Mouse (Mus musculus): ENCODE data around the gene Fbxl5.

The Fbxl5 gene

GRCm38 (mm10) chr5:43781977-43782930 lies 39.2 kb downstream of the Fbxl5 start:
- in situ Hi-C loops (cut with MseI, MboI), result no loop called here

GRCm38 (mm10) chr5:43781423-43781976 lies 39.9 kb downstream of the Fbxl5 start:
- in situ Hi-C loops (cut with MseI, MboI), result no loop called here

GRCm38 (mm10) chr5:43778583-43778982 lies 42.9 kb downstream of the Fbxl5 start:
- in situ Hi-C loops (cut with MseI, MboI), result no loop called here

GRCm38 (mm10) chr5:43776993-43777392 lies 44.4 kb downstream of the Fbxl5 start:
- in situ Hi-C loops (cut with MseI, MboI), result no loop called here

GRCm38 (mm10) chr5:43776407-43776806 lies 45.0 kb downstream of the Fbxl5 start:
- in situ Hi-C loops (cut with MseI, MboI), result no loop called here

GRCm38 (mm10) chr5:43771555-43771954 lies 49.9 kb downstream of the Fbxl5 start:
- in situ Hi-C loops (cut with MseI, MboI), result no loop called here

- in situ Hi-C loops (cut with MseI, MboI), result no loop called here
These were observed 50.7 kb downstream of the Fbxl5 start for GRCm38 (mm10) chr5:43770618-43771354.

GRCm38 (mm10) chr5:43749092-43749491 lies 72.3 kb downstream of the Fbxl5 start:
- in situ Hi-C loops (cut with MseI, MboI), result no loop called here

- in situ Hi-C loops (cut with MseI, MboI), result no loop called here
These were observed 73.4 kb downstream of the Fbxl5 start for GRCm38 (mm10) chr5:43748039-43748438.

- in situ Hi-C loops (cut with MseI, MboI), result no loop called here
These were observed 76.3 kb downstream of the Fbxl5 start for GRCm38 (mm10) chr5:43745156-43745555.

GRCm38 (mm10) chr5:43744187-43744586 lies 77.3 kb downstream of the Fbxl5 start:
- in situ Hi-C loops (cut with MseI, MboI), result no loop called here

- in situ Hi-C loops (cut with MseI, MboI), result no loop called here
These were observed 89.1 kb downstream of the Fbxl5 start for GRCm38 (mm10) chr5:43732381-43732780.

GRCm38 (mm10) chr5:43728375-43729165 lies 92.9 kb downstream of the Fbxl5 start:
- in situ Hi-C loops (cut with MseI, MboI), result no loop called here

- in situ Hi-C loops (cut with MseI, MboI), result no loop called here
These were observed 97.6 kb downstream of the Fbxl5 start for GRCm38 (mm10) chr5:43723830-43724229.

- in situ Hi-C loops (cut with MseI, MboI), result no loop called here
These were observed 99.0 kb downstream of the Fbxl5 start for GRCm38 (mm10) chr5:43722452-43722783.

GRCm38 (mm10) chr5:43721538-43722451 lies 99.6 kb downstream of the Fbxl5 start:
- in situ Hi-C loops (cut with MseI, MboI), result no loop called here

- in situ Hi-C loops (cut with MseI, MboI), result no loop called here
These were observed 122.2 kb downstream of the Fbxl5 start for GRCm38 (mm10) chr5:43699240-43699639.

GRCm38 (mm10) chr5:43697133-43697532 lies 124.3 kb downstream of the Fbxl5 start:
- in situ Hi-C loops (cut with MseI, MboI), result no loop called here
